Mouse (Mus musculus): ENCODE data around the gene C1qb.

The C1qb gene

GRCm38 (mm10) chr4:136894821-136895220, 8.8 kb upstream of the C1qb start:
- in situ Hi-C loops (cut with MboI, MseI) = loop anchor here (10.0 kb wide), 2 partner anchors 180 to 1610 kb away; no protein-coding TSS in a partner anchor

- in situ Hi-C loops (cut with MboI, MseI) = loop anchor here (10.0 kb wide), 2 partner anchors 181 to 1611 kb away; no protein-coding TSS in a partner anchor
Observed at GRCm38 (mm10) chr4:136893691-136894543, 7.9 kb upstream of the C1qb start.

- in situ Hi-C loops (cut with MboI, MseI) = loop anchor here (10.0 kb wide), 2 partner anchors 182 to 1612 kb away; no protein-coding TSS in a partner anchor
Observed at GRCm38 (mm10) chr4:136892811-136893210, 6.8 kb upstream of the C1qb start, which contains the start of gene C1qc. Gene C1qc (minus strand): TSS chr4:136893065.

GRCm38 (mm10) chr4:136892371-136892770, 6.4 kb upstream of the C1qb start:
- in situ Hi-C loops (cut with MboI, MseI) = loop anchor here (10.0 kb wide), 2 partner anchors 182 to 1612 kb away; no protein-coding TSS in a partner anchor

GRCm38 (mm10) chr4:136891115-136891514, 5.1 kb upstream of the C1qb start:
- in situ Hi-C loops (cut with MboI, MseI) = loop anchor here (10.0 kb wide), 2 partner anchors 184 to 1614 kb away; no protein-coding TSS in a partner anchor

- in situ Hi-C loops (cut with MboI, MseI) = loop anchor here (10.0 kb wide), 2 partner anchors 185 to 1615 kb away; no protein-coding TSS in a partner anchor
Observed at GRCm38 (mm10) chr4:136889981-136890380, 4.0 kb upstream of the C1qb start.

GRCm38 (mm10) chr4:136887714-136888113, 1.7 kb upstream of the C1qb start:
- in situ Hi-C loops (cut with MboI, MseI) = no loop called here

- in situ Hi-C loops (cut with MboI, MseI) = no loop called here
Observed at GRCm38 (mm10) chr4:136878601-136879000, 7.4 kb downstream of the C1qb start.

GRCm38 (mm10) chr4:136878171-136878570, 7.8 kb downstream of the C1qb start:
- in situ Hi-C loops (cut with MboI, MseI) = no loop called here

- in situ Hi-C loops (cut with MboI, MseI) = no loop called here
Observed at GRCm38 (mm10) chr4:136876971-136877370, 9.0 kb downstream of the C1qb start.

GRCm38 (mm10) chr4:136875012-136875411, 11.0 kb downstream of the C1qb start:
- in situ Hi-C loops (cut with MboI, MseI) = no loop called here

GRCm38 (mm10) chr4:136868371-136868770, 17.6 kb downstream of the C1qb start:
- in situ Hi-C loops (cut with MboI, MseI) = no loop called here

- in situ Hi-C loops (cut with MboI, MseI) = no loop called here
Observed at GRCm38 (mm10) chr4:136867690-136868345, 18.2 kb downstream of the C1qb start.

GRCm38 (mm10) chr4:136865531-136865930, 20.5 kb downstream of the C1qb start:
- in situ Hi-C loops (cut with MboI, MseI) = no loop called here

GRCm38 (mm10) chr4:136864751-136865470, 21.1 kb downstream of the C1qb start:
- in situ Hi-C loops (cut with MboI, MseI) = no loop called here

GRCm38 (mm10) chr4:136863517-136863916, 22.5 kb downstream of the C1qb start:
- in situ Hi-C loops (cut with MboI, MseI) = no loop called here

GRCm38 (mm10) chr4:136862411-136862810, 23.6 kb downstream of the C1qb start:
- in situ Hi-C loops (cut with MboI, MseI) = no loop called here

- in situ Hi-C loops (cut with MboI, MseI) = no loop called here
Observed at GRCm38 (mm10) chr4:136861806-136862205, 24.2 kb downstream of the C1qb start.

- in situ Hi-C loops (cut with MboI, MseI) = no loop called here
Observed at GRCm38 (mm10) chr4:136860022-136860421, 26.0 kb downstream of the C1qb start.

GRCm38 (mm10) chr4:136855081-136855480, 30.9 kb downstream of the C1qb start:
- in situ Hi-C loops (cut with MboI, MseI) = no loop called here

GRCm38 (mm10) chr4:136852989-136853388, 33.0 kb downstream of the C1qb start:
- in situ Hi-C loops (cut with MboI, MseI) = no loop called here

GRCm38 (mm10) chr4:136852119-136852518, 33.9 kb downstream of the C1qb start:
- in situ Hi-C loops (cut with MboI, MseI) = no loop called here

All from T-helper 2 cell (primary cell).